Mouse (Mus musculus) ES-Bruce4 (cell line): Measurements from ENCODE around the gene Fam180a. TPM values are rescaled to one million over a fixed set of nuclear protein-coding genes. Genes with fewer than 3 reads are reported as not detected.

Experiments
- H3K27ac ChIP-seq: 2 replicates; pipeline ENCODE4 v1.5.1; 2012; ENCODE audit warnings: low read length, inconsistent platforms; ENCODE audit not compliant: insufficient read depth
- H3K27me3 ChIP-seq: 2 replicates; pipeline ENCODE4 v1.6.1; 2012; ENCODE audit warnings: mild to moderate bottlenecking, low read length, inconsistent platforms; ENCODE audit not compliant: control insufficient read depth, poor library complexity, insufficient read depth, severe bottlenecking
- H3K36me3 ChIP-seq: 2 replicates; pipeline ENCODE4 v1.6.1; 2012; ENCODE audit warnings: inconsistent platforms, mild to moderate bottlenecking, low read length, moderate library complexity; ENCODE audit not compliant: control insufficient read depth, poor library complexity, insufficient read depth, severe bottlenecking
- H3K4me1 ChIP-seq: one replicate; pipeline ENCODE4 v1.8.1; 2011; ENCODE audit warnings: low read length; ENCODE audit not compliant: control insufficient read depth, insufficient read depth
- H3K4me3 ChIP-seq: 2 replicates; pipeline ENCODE4 v1.5.1; 2011; ENCODE audit warnings: low read depth, mild to moderate bottlenecking, low read length
- H3K9ac ChIP-seq: 2 replicates; pipeline ENCODE4 v1.6.1; 2012; ENCODE audit warnings: low read depth, mild to moderate bottlenecking, inconsistent platforms; ENCODE audit not compliant: poor library complexity, severe bottlenecking
- H3K9me3 ChIP-seq: replicated peaks from 2 replicates; pipeline ENCODE4 v1.6.1; 2012; ENCODE audit warnings: mild to moderate bottlenecking, low read length, inconsistent platforms; ENCODE audit not compliant: control insufficient read depth, poor library complexity, insufficient read depth, severe bottlenecking
- CTCF ChIP-seq: IDR thresholded peaks from one replicate; pipeline ENCODE4 v1.8.1; 2011; ENCODE audit warnings: low read depth, low read length
- EP300 ChIP-seq: IDR thresholded peaks from 2 replicates; pipeline ENCODE4 v1.6.1; 2011; ENCODE audit warnings: low read depth, low read length; ENCODE audit not compliant: insufficient read depth
- POLR2A ChIP-seq: IDR thresholded peaks from one replicate; pipeline ENCODE4 v1.8.1; 2011; ENCODE audit warnings: low read length; ENCODE audit not compliant: insufficient read depth
- polyA plus RNA-seq: library from polyadenylated mRNA; stranded (reverse); fragments of >200 nt; gene quantifications from 2 replicates; pipeline ENCODE4 v1.2.4, GENCODE M21; 2011; ENCODE audit warnings: low read depth; ENCODE audit not compliant: missing spikeins, insufficient read depth, insufficient read length

Gene Fam180a
- polyA plus RNA-seq, 1 experiment = not detected

DNA sequence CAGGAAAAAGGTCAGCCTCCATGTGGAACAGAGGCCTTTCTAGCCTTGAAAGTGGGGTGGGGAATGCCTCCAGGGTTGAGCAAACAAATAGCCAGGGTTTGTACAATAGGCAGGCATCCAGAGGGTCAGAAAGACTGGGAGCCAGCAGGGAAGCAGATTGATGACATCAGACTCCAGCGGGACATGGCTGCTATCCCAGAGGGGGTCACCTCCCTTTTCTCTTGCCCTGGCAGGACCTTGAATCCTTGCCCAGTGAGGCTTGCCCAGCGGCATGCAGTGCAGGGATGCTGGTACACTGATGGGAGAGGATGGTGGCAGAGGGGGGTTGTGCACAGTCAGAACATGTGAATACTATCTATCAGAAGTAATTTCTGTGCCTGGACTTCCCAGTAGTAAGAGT, 28.9 kb downstream of the Fam180a start:
- H3K27ac ChIP-seq = no peak overlapping the region
- TF ChIP-seq EP300 (no peak), CTCF (no peak), POLR2A (no peak)
- H3K4me3 ChIP-seq = no peak overlapping the region
- H3K36me3 ChIP-seq = no peaks in the 10 kb centered on the region
- no peaks in the 10 kb centered on the region for H3K9me3 ChIP-seq
- no peaks in the 10 kb centered on the region for H3K27me3 ChIP-seq
- H3K9ac ChIP-seq = no peak overlapping the region
- no peaks in the 10 kb centered on the region for H3K4me1 ChIP-seq

DNA sequence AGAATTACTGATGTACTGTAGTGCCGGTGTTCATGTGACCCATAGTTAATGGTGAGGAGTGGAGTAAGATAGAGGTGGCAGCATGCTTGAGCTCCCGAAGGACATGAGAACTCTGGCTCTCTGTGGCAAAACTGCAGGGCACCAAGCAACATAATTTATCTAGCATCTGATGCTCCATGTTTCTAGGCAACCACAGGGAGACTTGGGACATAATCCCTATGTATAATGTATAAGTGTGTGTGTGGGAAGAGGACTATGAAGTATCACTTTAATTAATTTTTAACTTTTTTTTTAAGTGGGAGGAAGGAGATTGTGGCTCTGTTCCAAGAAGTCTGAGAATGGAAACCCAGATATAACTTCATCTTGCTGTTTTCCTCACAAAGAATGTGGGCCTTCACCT, 31.0 kb downstream of the Fam180a start:
- H3K27me3 ChIP-seq = no peaks in the 10 kb centered on the region
- H3K27ac ChIP-seq = no peak overlapping the region
- no peaks in the 10 kb centered on the region for H3K9me3 ChIP-seq
- TF ChIP-seq EP300 (no peak), POLR2A (no peak), CTCF (no peak)
- H3K36me3 ChIP-seq = no peaks in the 10 kb centered on the region
- no peak overlapping the region for H3K9ac ChIP-seq
- H3K4me3 ChIP-seq = no peak overlapping the region
- no peaks in the 10 kb centered on the region for H3K4me1 ChIP-seq

DNA sequence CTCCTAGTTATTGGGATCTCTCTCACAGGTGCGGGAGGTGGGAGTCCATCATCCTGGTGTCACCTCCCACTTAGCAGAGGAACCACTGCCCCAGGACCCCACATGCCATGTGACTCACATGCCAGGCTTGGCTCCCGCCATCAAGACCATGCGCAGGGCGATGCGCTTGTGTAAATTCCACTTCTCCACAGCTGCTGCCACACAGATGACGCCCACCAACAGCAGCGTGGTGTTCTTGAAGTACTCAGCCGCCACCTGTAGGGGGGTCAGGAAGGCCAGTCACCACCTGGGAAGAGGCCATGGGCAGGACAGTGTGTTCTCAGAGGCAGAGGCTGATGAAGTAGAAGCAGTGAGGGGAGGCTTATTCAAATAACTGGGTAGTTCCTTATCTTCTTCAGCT, 36.3 kb downstream of the Fam180a start:
- TF ChIP-seq CTCF (no peak), POLR2A (no peak), EP300 (no peak)
- no peaks in the 10 kb centered on the region for H3K9me3 ChIP-seq
- H3K27me3 ChIP-seq = no peaks in the 10 kb centered on the region
- H3K4me3 ChIP-seq = no peak overlapping the region
- H3K4me1 ChIP-seq = peaks cover 9% of the 10 kb centered on the region
- no peak overlapping the region for H3K27ac ChIP-seq
- H3K9ac ChIP-seq = no peak overlapping the region
- H3K36me3 ChIP-seq = no peaks in the 10 kb centered on the region

DNA sequence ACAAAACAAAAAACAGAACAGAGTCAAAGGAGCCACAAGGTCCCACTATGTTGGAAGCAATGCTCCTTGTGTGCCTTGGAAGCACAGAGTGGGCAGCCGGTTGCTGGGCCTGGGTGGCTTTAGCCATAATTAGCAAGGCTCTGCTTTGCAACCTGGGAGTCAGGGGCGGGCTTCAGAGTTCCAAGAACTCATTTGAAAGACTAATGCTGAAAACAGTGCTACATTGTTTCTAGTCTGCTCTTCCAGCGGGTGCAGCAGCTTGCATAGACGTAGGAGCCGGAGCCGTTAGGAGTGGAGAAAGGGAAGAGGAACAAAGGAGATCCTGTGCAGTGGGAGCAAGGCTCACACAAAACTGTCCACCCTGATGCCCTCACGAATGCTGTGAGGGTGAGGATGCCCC, 37.0 kb downstream of the Fam180a start:
- peaks cover 9% of the 10 kb centered on the region for H3K4me1 ChIP-seq
- H3K27me3 ChIP-seq = no peaks in the 10 kb centered on the region
- H3K4me3 ChIP-seq = no peak overlapping the region; the same call in 1 of the 2 replicates
- H3K27ac ChIP-seq = 0 out of 2 replicates have a peak overlapping the region, but pooled peaks have one; percentile 30
- no peaks in the 10 kb centered on the region for H3K9me3 ChIP-seq
- H3K36me3 ChIP-seq = no peaks in the 10 kb centered on the region
- TF ChIP-seq EP300 = peak; percentile 66; the same call in 1 of the 2 replicates
- TF ChIP-seq CTCF = no peak
- no peak for TF ChIP-seq POLR2A
- no peak overlapping the region for H3K9ac ChIP-seq

DNA sequence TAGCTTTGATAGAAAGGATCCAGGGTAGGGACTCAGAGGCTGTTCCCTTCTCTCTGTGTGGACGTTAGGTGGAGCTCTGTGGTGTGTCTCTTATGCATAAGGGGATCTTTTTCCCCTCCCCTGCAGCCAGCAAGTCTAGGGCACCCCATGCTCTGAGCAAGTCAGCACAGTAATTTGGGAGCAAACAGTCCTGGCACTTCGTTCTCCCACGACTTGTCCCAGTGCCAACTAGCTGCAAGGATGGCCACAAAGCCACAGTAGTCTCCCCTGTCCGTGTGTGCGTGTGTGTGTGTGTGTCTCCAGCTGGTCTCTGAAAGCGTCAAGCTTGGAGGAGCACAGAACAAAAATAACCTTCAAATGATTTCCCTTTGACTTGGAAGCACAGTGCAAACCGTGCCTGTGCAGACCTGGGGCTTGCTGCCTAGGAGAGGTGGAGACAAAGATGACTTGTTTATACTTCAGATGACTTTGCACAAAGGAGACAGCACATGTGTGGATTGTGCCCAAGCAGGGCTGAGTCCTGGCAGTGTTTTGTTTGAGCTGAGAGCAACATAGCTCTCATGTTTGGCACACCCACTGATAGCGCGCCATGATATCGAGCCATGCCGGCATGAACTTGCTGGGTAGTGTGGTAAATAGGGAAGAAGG, 37.7 kb downstream of the Fam180a start:
- H3K36me3 ChIP-seq = no peaks in the 10 kb centered on the region
- TF ChIP-seq POLR2A = no peak
- no peak for TF ChIP-seq EP300
- TF ChIP-seq CTCF = no peak
- peaks cover 9% of the 10 kb centered on the region for H3K4me1 ChIP-seq
- H3K9me3 ChIP-seq = no peaks in the 10 kb centered on the region
- H3K4me3 ChIP-seq = no peak overlapping the region
- no peaks in the 10 kb centered on the region for H3K27me3 ChIP-seq
- H3K9ac ChIP-seq = no peak overlapping the region
- H3K27ac ChIP-seq = no peak overlapping the region

DNA sequence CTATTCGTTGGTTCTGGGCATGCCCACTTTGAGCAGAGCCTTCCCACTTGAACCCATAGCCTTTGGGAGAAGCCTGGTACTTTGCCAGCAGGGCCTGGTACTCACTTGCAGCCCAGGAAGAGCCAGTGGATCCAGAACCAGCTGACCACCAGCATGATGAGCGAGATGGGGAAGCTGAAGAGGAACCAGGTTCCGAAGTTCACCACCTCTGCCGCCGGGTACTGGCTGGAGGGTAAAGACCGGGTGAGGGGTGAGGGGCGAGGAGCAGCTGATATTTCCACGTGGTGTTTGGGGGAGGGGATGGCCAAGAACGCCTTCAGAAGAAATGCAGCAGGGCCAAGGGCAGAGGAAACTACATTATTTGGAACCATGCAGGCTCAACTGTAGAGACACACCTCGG, 46.6 kb downstream of the Fam180a start:
- Histone ChIP-seq H3K36me3 (no peaks in the 10 kb centered on the region), H3K9me3 (no peaks in the 10 kb centered on the region), H3K9ac (no peak overlapping the region), H3K4me3 (no peak overlapping the region), H3K4me1 (no peaks in the 10 kb centered on the region), H3K27ac (no peak overlapping the region), H3K27me3 (no peaks in the 10 kb centered on the region)
- TF ChIP-seq CTCF (no peak), EP300 (no peak), POLR2A (no peak)
